Mouse (Mus musculus): ENCODE results near the gene Mafb.

DNA sequence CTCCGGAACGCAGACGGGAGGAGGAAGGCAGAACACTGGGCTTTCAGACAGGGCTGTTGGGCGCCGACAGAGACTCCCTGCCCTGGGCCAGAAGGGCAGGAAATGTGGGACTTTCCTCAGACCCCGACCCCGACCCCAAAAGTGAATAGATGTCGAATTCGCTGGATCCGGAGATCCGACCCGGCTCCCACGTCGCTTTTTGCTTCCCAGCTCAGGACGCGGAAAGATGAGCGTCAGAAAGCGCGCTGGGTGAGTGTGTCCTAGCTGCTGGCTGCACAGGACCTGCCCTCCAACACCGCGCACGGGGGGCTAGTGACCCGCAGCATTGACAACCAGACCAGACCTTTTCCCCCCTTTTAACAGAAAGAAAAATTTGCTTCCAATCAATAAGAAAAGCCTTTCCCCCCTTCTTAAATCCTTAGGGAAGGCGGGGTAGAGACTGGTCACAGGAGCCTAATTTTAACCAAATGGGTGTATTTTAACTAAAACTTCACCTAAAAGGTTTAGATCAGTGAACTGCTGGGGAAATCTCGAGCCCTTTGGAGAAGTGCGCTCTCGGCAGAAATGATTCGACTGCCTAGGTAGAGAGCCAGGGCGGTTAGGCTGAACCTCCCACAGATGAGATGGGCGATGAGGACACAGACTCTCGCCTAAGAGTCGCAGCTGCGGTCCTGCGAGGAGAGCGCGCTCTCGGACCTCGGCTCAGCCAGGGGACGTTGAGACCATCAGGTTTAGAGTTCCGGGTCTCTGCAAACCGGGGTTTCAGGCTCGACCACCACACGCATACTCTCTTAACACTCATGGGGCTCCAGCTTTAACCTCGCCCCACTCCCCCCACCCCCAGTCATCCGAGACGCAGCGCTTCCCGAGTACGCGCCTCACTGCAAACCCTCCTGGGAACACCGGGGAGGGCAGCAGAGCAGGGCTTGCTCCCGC, 1.8 kb upstream of the Mafb start:
- TF ChIP-seq POLR2A (IDR thresholded peaks at IDR 0.05; ENCODE audit: borderline replicate concordance, insufficient read depth, low read length) (no peak), CTCF (IDR thresholded peaks at IDR 0.05; ENCODE audit: borderline replicate concordance, insufficient read depth, low read depth, low read length) (no peak)
